Mouse (Mus musculus): Measurements from ENCODE around the gene Nup214.
A peak's percentile ranks its signal among the peaks of the same experiment; 100 is the strongest.
"Not testable (repeated sequence)": the region's sequence is repeated elsewhere in the genome, so short reads cannot be mapped to it uniquely, and the experiment has no call there.

Gene Nup214

GRCm38 (mm10) chr2:31965110-31965509, 9.1 kb upstream of the Nup214 start:
- DNase-seq: peak in 1 of 2 experiments; percentile 60

- DNase-seq: no peak
These were observed 7.4 kb upstream of the Nup214 start for GRCm38 (mm10) chr2:31966801-31967200.

- no peak for DNase-seq
These were observed 1.6 kb upstream of the Nup214 start for GRCm38 (mm10) chr2:31972589-31972988.

GRCm38 (mm10) chr2:31974809-31975371, 654 bp downstream of the Nup214 start:
- no peak for DNase-seq

- no peak for DNase-seq
These were observed 13.5 kb downstream of the Nup214 start for GRCm38 (mm10) chr2:31987774-31988173.

GRCm38 (mm10) chr2:31990961-31991360, 16.7 kb downstream of the Nup214 start:
- no peak for DNase-seq

GRCm38 (mm10) chr2:31994896-31995295, 20.7 kb downstream of the Nup214 start:
- DNase-seq: no peak

GRCm38 (mm10) chr2:31996060-31996459, 21.8 kb downstream of the Nup214 start:
- DNase-seq: no peak

- no peak for DNase-seq
These were observed 23.3 kb downstream of the Nup214 start for GRCm38 (mm10) chr2:31997539-31997938.

- no peak for DNase-seq
These were observed 24.2 kb downstream of the Nup214 start for GRCm38 (mm10) chr2:31998443-31998842.

- no peak for DNase-seq
These were observed 34.1 kb downstream of the Nup214 start for GRCm38 (mm10) chr2:32008311-32008710.

GRCm38 (mm10) chr2:32008716-32009115, 34.5 kb downstream of the Nup214 start:
- no peak for DNase-seq

GRCm38 (mm10) chr2:32019704-32020103, 45.5 kb downstream of the Nup214 start:
- DNase-seq: no peak

GRCm38 (mm10) chr2:32020229-32020628, 46.0 kb downstream of the Nup214 start:
- DNase-seq: no peak

- no peak for DNase-seq
These were observed 50.1 kb downstream of the Nup214 start for GRCm38 (mm10) chr2:32024372-32024771.

GRCm38 (mm10) chr2:32029636-32030035, 55.4 kb downstream of the Nup214 start:
- peak; percentile 67 to 69 for DNase-seq

GRCm38 (mm10) chr2:32033436-32033835, 59.2 kb downstream of the Nup214 start:
- DNase-seq: peak; percentile 31 to 51

- DNase-seq: no peak
These were observed 60.0 kb downstream of the Nup214 start for GRCm38 (mm10) chr2:32034206-32034605.

GRCm38 (mm10) chr2:32037279-32037858, 63.1 kb downstream of the Nup214 start:
- DNase-seq: no peak

GRCm38 (mm10) chr2:32038661-32039081, 64.4 kb downstream of the Nup214 start:
- DNase-seq: peak; percentile 52 to 62

- not testable (repeated sequence) for DNase-seq
These were observed 66.4 kb downstream of the Nup214 start for GRCm38 (mm10) chr2:32040646-32041045.

GRCm38 (mm10) chr2:32041087-32041486, 66.9 kb downstream of the Nup214 start:
- DNase-seq: peak; percentile 39 to 47

- no peak for DNase-seq
These were observed 69.6 kb downstream of the Nup214 start for GRCm38 (mm10) chr2:32043836-32044235.

- DNase-seq: no peak
These were observed 71.1 kb downstream of the Nup214 start for GRCm38 (mm10) chr2:32045375-32045774.

GRCm38 (mm10) chr2:32046009-32046408, 71.8 kb downstream of the Nup214 start:
- no peak for DNase-seq
